Mouse (Mus musculus): ENCODE results near the gene Ppp2r5c.

The Ppp2r5c gene

GRCm38 (mm10) chr12:110507714-110508297 lies 60.9 kb downstream of the Ppp2r5c start:
- in situ Hi-C loops (cut with MboI, MseI): no loop called here

- in situ Hi-C loops (cut with MboI, MseI): no loop called here
Measured at GRCm38 (mm10) chr12:110508680-110509079, 61.8 kb downstream of the Ppp2r5c start.

- in situ Hi-C loops (cut with MboI, MseI): no loop called here
Measured at GRCm38 (mm10) chr12:110510171-110510871, 63.4 kb downstream of the Ppp2r5c start.

GRCm38 (mm10) chr12:110511201-110511600 lies 64.3 kb downstream of the Ppp2r5c start:
- in situ Hi-C loops (cut with MboI, MseI): no loop called here

GRCm38 (mm10) chr12:110511856-110512433 lies 65.0 kb downstream of the Ppp2r5c start:
- in situ Hi-C loops (cut with MboI, MseI): no loop called here

- in situ Hi-C loops (cut with MboI, MseI): no loop called here
Measured at GRCm38 (mm10) chr12:110512884-110513283, 66.0 kb downstream of the Ppp2r5c start.

GRCm38 (mm10) chr12:110515676-110516075 lies 68.8 kb downstream of the Ppp2r5c start:
- in situ Hi-C loops (cut with MboI, MseI): no loop called here

GRCm38 (mm10) chr12:110520236-110520987 lies 73.5 kb downstream of the Ppp2r5c start:
- in situ Hi-C loops (cut with MboI, MseI): no loop called here

GRCm38 (mm10) chr12:110523526-110523925 lies 76.6 kb downstream of the Ppp2r5c start:
- in situ Hi-C loops (cut with MboI, MseI): no loop called here

GRCm38 (mm10) chr12:110532711-110533110 lies 85.8 kb downstream of the Ppp2r5c start:
- in situ Hi-C loops (cut with MboI, MseI): loop anchor here (25.0 kb wide), 1 partner anchor 495 kb away; no protein-coding TSS in a partner anchor

- in situ Hi-C loops (cut with MboI, MseI): loop anchor here (25.0 kb wide), 1 partner anchor 496 kb away; no protein-coding TSS in a partner anchor
Measured at GRCm38 (mm10) chr12:110533151-110533550, 86.2 kb downstream of the Ppp2r5c start.

GRCm38 (mm10) chr12:110533832-110534231 lies 86.9 kb downstream of the Ppp2r5c start:
- in situ Hi-C loops (cut with MboI, MseI): loop anchor here (25.0 kb wide), 1 partner anchor 497 kb away; no protein-coding TSS in a partner anchor

GRCm38 (mm10) chr12:110535361-110535760 lies 88.4 kb downstream of the Ppp2r5c start:
- in situ Hi-C loops (cut with MboI, MseI): loop anchor here (25.0 kb wide), 1 partner anchor 498 kb away; no protein-coding TSS in a partner anchor

- in situ Hi-C loops (cut with MboI, MseI): loop anchor here (25.0 kb wide), 1 partner anchor 500 kb away; no protein-coding TSS in a partner anchor
Measured at GRCm38 (mm10) chr12:110537751-110538150, 90.8 kb downstream of the Ppp2r5c start.

GRCm38 (mm10) chr12:110539346-110539745 lies 92.4 kb downstream of the Ppp2r5c start:
- in situ Hi-C loops (cut with MboI, MseI): loop anchor here (25.0 kb wide), 1 partner anchor 502 kb away; no protein-coding TSS in a partner anchor

- in situ Hi-C loops (cut with MboI, MseI): loop anchor here (25.0 kb wide), 1 partner anchor 502 kb away; no protein-coding TSS in a partner anchor
Measured at GRCm38 (mm10) chr12:110539798-110540197, 92.9 kb downstream of the Ppp2r5c start.

- in situ Hi-C loops (cut with MboI, MseI): loop anchor here (25.0 kb wide), 1 partner anchor 503 kb away; no protein-coding TSS in a partner anchor
Measured at GRCm38 (mm10) chr12:110540273-110540672, 93.4 kb downstream of the Ppp2r5c start.

- in situ Hi-C loops (cut with MboI, MseI): loop anchor here (25.0 kb wide), 1 partner anchor 504 kb away; no protein-coding TSS in a partner anchor
Measured at GRCm38 (mm10) chr12:110541001-110541400, 94.1 kb downstream of the Ppp2r5c start.

- in situ Hi-C loops (cut with MboI, MseI): loop anchor here (25.0 kb wide), 1 partner anchor 504 kb away; no protein-coding TSS in a partner anchor
Measured at GRCm38 (mm10) chr12:110541528-110541927, 94.6 kb downstream of the Ppp2r5c start.

GRCm38 (mm10) chr12:110545040-110545701 lies 98.3 kb downstream of the Ppp2r5c start:
- in situ Hi-C loops (cut with MboI, MseI): loop anchor here (5.0 to 25.0 kb wide), 2 partner anchors 77 to 508 kb away; no protein-coding TSS in a partner anchor

GRCm38 (mm10) chr12:110547573-110547972 lies 100.7 kb downstream of the Ppp2r5c start:
- in situ Hi-C loops (cut with MboI, MseI): loop anchor here (5.0 to 25.0 kb wide), 2 partner anchors 75 to 510 kb away; no protein-coding TSS in a partner anchor
